Mouse (Mus musculus) ES-Bruce4 (cell line): Measurements from ENCODE around the gene Sppl2b. TPM values are rescaled to one million over a fixed set of nuclear protein-coding genes. Genes with fewer than 3 reads are reported as not detected.

Experiments used
- H3K27ac ChIP-seq: 2 replicates; pipeline ENCODE4 v1.5.1; 2012; ENCODE audit warnings: low read length, inconsistent platforms; ENCODE audit not compliant: insufficient read depth
- H3K27me3 ChIP-seq: 2 replicates; pipeline ENCODE4 v1.6.1; 2012; ENCODE audit warnings: mild to moderate bottlenecking, low read length, inconsistent platforms; ENCODE audit not compliant: control insufficient read depth, poor library complexity, insufficient read depth, severe bottlenecking
- H3K36me3 ChIP-seq: 2 replicates; pipeline ENCODE4 v1.6.1; 2012; ENCODE audit warnings: inconsistent platforms, mild to moderate bottlenecking, low read length, moderate library complexity; ENCODE audit not compliant: control insufficient read depth, poor library complexity, insufficient read depth, severe bottlenecking
- H3K4me1 ChIP-seq: one replicate; pipeline ENCODE4 v1.8.1; 2011; ENCODE audit warnings: low read length; ENCODE audit not compliant: control insufficient read depth, insufficient read depth
- H3K4me3 ChIP-seq: 2 replicates; pipeline ENCODE4 v1.5.1; 2011; ENCODE audit warnings: low read depth, mild to moderate bottlenecking, low read length
- H3K9ac ChIP-seq: 2 replicates; pipeline ENCODE4 v1.6.1; 2012; ENCODE audit warnings: low read depth, mild to moderate bottlenecking, inconsistent platforms; ENCODE audit not compliant: poor library complexity, severe bottlenecking
- H3K9me3 ChIP-seq: replicated peaks from 2 replicates; pipeline ENCODE4 v1.6.1; 2012; ENCODE audit warnings: mild to moderate bottlenecking, low read length, inconsistent platforms; ENCODE audit not compliant: control insufficient read depth, poor library complexity, insufficient read depth, severe bottlenecking
- CTCF ChIP-seq: IDR thresholded peaks from one replicate; pipeline ENCODE4 v1.8.1; 2011; ENCODE audit warnings: low read depth, low read length
- EP300 ChIP-seq: IDR thresholded peaks from 2 replicates; pipeline ENCODE4 v1.6.1; 2011; ENCODE audit warnings: low read depth, low read length; ENCODE audit not compliant: insufficient read depth
- POLR2A ChIP-seq: IDR thresholded peaks from one replicate; pipeline ENCODE4 v1.8.1; 2011; ENCODE audit warnings: low read length; ENCODE audit not compliant: insufficient read depth
- polyA plus RNA-seq: library from polyadenylated mRNA; stranded (reverse); fragments of >200 nt; gene quantifications from 2 replicates; pipeline ENCODE4 v1.2.4, GENCODE M21; 2011; ENCODE audit warnings: low read depth; ENCODE audit not compliant: missing spikeins, insufficient read depth, insufficient read length

Sppl2b gene
- polyA plus RNA-seq, 1 experiment: 7.6 TPM

GRCm38 (mm10) chr10:80821991-80822390 lies 33.1 kb upstream of the Sppl2b start:
- no peaks in the 10 kb centered on the region for H3K27me3 ChIP-seq
- TF ChIP-seq POLR2A: no peak
- H3K9ac ChIP-seq: no peak overlapping the region
- H3K4me1 ChIP-seq: no peaks in the 10 kb centered on the region
- H3K36me3 ChIP-seq: no peaks in the 10 kb centered on the region
- no peak overlapping the region for H3K4me3 ChIP-seq
- H3K9me3 ChIP-seq: no peaks in the 10 kb centered on the region
- H3K27ac ChIP-seq: no peak overlapping the region

GRCm38 (mm10) chr10:80822528-80822927 lies 32.5 kb upstream of the Sppl2b start:
- no peaks in the 10 kb centered on the region for H3K36me3 ChIP-seq
- H3K4me3 ChIP-seq: no peak overlapping the region
- H3K9ac ChIP-seq: no peak overlapping the region
- H3K9me3 ChIP-seq: no peaks in the 10 kb centered on the region
- TF ChIP-seq POLR2A (no peak), EP300 (no peak), CTCF (no peak)
- H3K27me3 ChIP-seq: no peaks in the 10 kb centered on the region
- H3K4me1 ChIP-seq: no peaks in the 10 kb centered on the region
- H3K27ac ChIP-seq: no peak overlapping the region

GRCm38 (mm10) chr10:80823316-80823715 lies 31.8 kb upstream of the Sppl2b start:
- no peak for TF ChIP-seq EP300
- no peak for TF ChIP-seq POLR2A
- TF ChIP-seq CTCF: no peak
- H3K27ac ChIP-seq: no peak overlapping the region
- no peak overlapping the region for H3K4me3 ChIP-seq
- no peak overlapping the region for H3K9ac ChIP-seq
- no peaks in the 10 kb centered on the region for H3K27me3 ChIP-seq
- H3K4me1 ChIP-seq: no peaks in the 10 kb centered on the region
- peaks cover under 1% of the 10 kb centered on the region; the same call in 1 of the 2 replicates for H3K36me3 ChIP-seq
- H3K9me3 ChIP-seq: no peaks in the 10 kb centered on the region

- Histone ChIP-seq H3K9ac (peak overlapping the region; percentile 30), H3K27me3 (no peaks in the 10 kb centered on the region), H3K4me3 (no peak overlapping the region), H3K36me3 (peaks cover 3% of the 10 kb centered on the region), H3K4me1 (no peaks in the 10 kb centered on the region), H3K9me3 (no peaks in the 10 kb centered on the region), H3K27ac (0 out of 2 replicates have a peak overlapping the region, but pooled peaks have one; percentile 0)
- TF ChIP-seq EP300: no peak
- TF ChIP-seq CTCF: no peak
- TF ChIP-seq POLR2A: no peak
Measured at GRCm38 (mm10) chr10:80823847-80824643, 31.0 kb upstream of the Sppl2b start.

GRCm38 (mm10) chr10:80824827-80825226 lies 30.2 kb upstream of the Sppl2b start:
- TF ChIP-seq CTCF (no peak), EP300 (no peak), POLR2A (no peak)
- Histone ChIP-seq H3K27me3 (no peaks in the 10 kb centered on the region), H3K36me3 (peaks cover 3% of the 10 kb centered on the region), H3K9ac (no peak overlapping the region), H3K4me1 (no peaks in the 10 kb centered on the region), H3K9me3 (no peaks in the 10 kb centered on the region), H3K27ac (no peak overlapping the region), H3K4me3 (no peak overlapping the region)
